Mouse (Mus musculus) liver, embryonic 14.5 days (tissue): ENCODE measurements around the gene Tmem104. TPM values are rescaled to one million over a fixed set of nuclear protein-coding genes. Genes with fewer than 3 reads are reported as not detected.

Experiments
- ATAC-seq: fragments of 200-750 bp; cut with Nextera tagmentation; 2 replicates; pipeline ENCODE4 v1.8.0; 2017; ENCODE audit warnings: moderate number of reproducible peaks, mild to moderate bottlenecking, moderate library complexity; ENCODE audit not compliant: insufficient read depth
- DNase-seq, 3 experiments: peaks; one replicate each; pipeline ENCODE4 v3.0.0-alpha.2; 2012 to 2013; ENCODE audit warnings: low read depth in 3 of 3, low spot score in 3 of 3
- H3K27ac ChIP-seq: fragments of 300-500 bp; sonication (generic); 2 replicates; pipeline ENCODE4 v1.5.1; 2014; ENCODE audit warnings: moderate library complexity, mild to moderate bottlenecking, control low read depth, inconsistent platforms
- H3K27me3 ChIP-seq: fragments of 300-500 bp; sonication (generic); 2 replicates; pipeline ENCODE4 v1.6.1; 2014; ENCODE audit warnings: mild to moderate bottlenecking, low read length, moderate library complexity; ENCODE audit not compliant: control insufficient read depth, insufficient read depth
- H3K36me3 ChIP-seq: fragments of 300-500 bp; sonication (generic); replicated peaks from 2 replicates; pipeline ENCODE4 v1.6.1; 2014; ENCODE audit warnings: low read depth; ENCODE audit not compliant: control insufficient read depth, insufficient read depth
- H3K4me1 ChIP-seq, 2 experiments: fragments of 200-500 bp in 1 of 2; fragments of 300-500 bp in 1 of 2; sonication (generic) in 1 of 2; replicated peaks; 2 replicates each; pipeline ENCODE4 v1.6.1; 2012 to 2014; ENCODE audit warnings: antibody characterized with exemption in 1 of 2, inconsistent platforms in 1 of 2, low read length in 1 of 2; ENCODE audit not compliant: control insufficient read depth in 2 of 2, insufficient read depth in 2 of 2
- H3K4me2 ChIP-seq: fragments of 300-500 bp; sonication (generic); 2 replicates; pipeline ENCODE4 v1.6.1; 2014; ENCODE audit warnings: low read depth, mild to moderate bottlenecking, control low read depth, moderate library complexity
- H3K4me3 ChIP-seq, 2 experiments: fragments of 200-500 bp in 1 of 2; fragments of 300-500 bp in 1 of 2; sonication (generic) in 1 of 2; 2 replicates each; pipeline ENCODE4 v1.5.1; 2012 to 2014; ENCODE audit warnings: low read depth in 2 of 2, low read length in 2 of 2, mild to moderate bottlenecking in 2 of 2, control low read depth in 1 of 2, inconsistent platforms in 1 of 2, moderate library complexity in 1 of 2; ENCODE audit not compliant: insufficient read depth in 1 of 2
- H3K9ac ChIP-seq: fragments of 300-500 bp; sonication (generic); replicated peaks from 2 replicates; pipeline ENCODE4 v1.6.1; 2014; ENCODE audit warnings: mild to moderate bottlenecking, control low read depth, moderate library complexity
- H3K9me3 ChIP-seq: fragments of 300-500 bp; sonication (generic); 2 replicates; pipeline ENCODE4 v1.6.1; 2016; ENCODE audit warnings: low read length, mixed read lengths; ENCODE audit not compliant: control insufficient read depth
- CTCF ChIP-seq: IDR thresholded peaks from 2 replicates; pipeline ENCODE4 v1.5.1; 2016; ENCODE audit warnings: antibody characterized with exemption, low read depth, control low read depth
- EP300 ChIP-seq: IDR thresholded peaks from 2 replicates; pipeline ENCODE4 v1.6.1; 2016; ENCODE audit warnings: antibody characterized with exemption, low read depth
- WGBS: fragments of 180-500 bp; shearing (Covaris S2); extraction: QIAGEN DNeasy Blood & Tissue Kit; methylation state at CpG from one replicate; pipeline ENCODE4 v1.1.7; 2014; ENCODE audit not compliant: insufficient replicate concordance; 5-methylcytosine and 5-hydroxymethylcytosine counted together
- polyA plus RNA-seq, 2 experiments: library from polyadenylated mRNA; depleted of rRNA in 1 of 2; stranded (reverse) in 1 of 2; unstranded in 1 of 2; fragments of >200 nt; fragmentation: Nextera tagmentation in 1 of 2; extraction: Ambion mirVana in 1 of 2; gene quantifications; 2 replicates each; pipeline versions ENCODE4 v1.2.1 to v1.2.3; 2012 to 2014

Gene Tmem104
- polyA plus RNA-seq, 2 experiments, result 1.7 to 4.0 TPM

GRCm38 (mm10) chr11:115157933-115158719 is 29.2 kb upstream of the Tmem104 start:
- H3K9me3 ChIP-seq, result no peaks in the 10 kb centered on the region
- no peaks in the 10 kb centered on the region for H3K36me3 ChIP-seq
- no peak overlapping the region for H3K4me3 ChIP-seq
- H3K9ac ChIP-seq, result no peak overlapping the region
- 8% methylated on average over 12 of the region's 12 CpGs for WGBS
- no peak for TF ChIP-seq CTCF
- H3K27me3 ChIP-seq, result no peaks in the 10 kb centered on the region
- H3K27ac ChIP-seq, result no peak overlapping the region
- peaks cover 12 to 16% of the 10 kb centered on the region in 2 experiments for H3K4me1 ChIP-seq
- DNase-seq (no peak), ATAC-seq (no peak)
- H3K4me2 ChIP-seq, result peak overlapping the region; percentile 6

- H3K4me2 ChIP-seq, result no peak overlapping the region
- 52% methylated on average over 11 of the region's 11 CpGs for WGBS
- H3K9ac ChIP-seq, result no peak overlapping the region
- no peaks in the 10 kb centered on the region for H3K9me3 ChIP-seq
- TF ChIP-seq EP300 (no peak), CTCF (peak; percentile 93)
- no peak overlapping the region for H3K27ac ChIP-seq
- no peak overlapping the region for H3K4me3 ChIP-seq
- peaks cover 12 to 22% of the 10 kb centered on the region in 2 experiments for H3K4me1 ChIP-seq
- DNase-seq, result no peak
- H3K36me3 ChIP-seq, result no peaks in the 10 kb centered on the region
- H3K27me3 ChIP-seq, result peaks cover 5% of the 10 kb centered on the region
- no peak for ATAC-seq
Observed at GRCm38 (mm10) chr11:115160016-115160797, 27.1 kb upstream of the Tmem104 start.

DNA sequence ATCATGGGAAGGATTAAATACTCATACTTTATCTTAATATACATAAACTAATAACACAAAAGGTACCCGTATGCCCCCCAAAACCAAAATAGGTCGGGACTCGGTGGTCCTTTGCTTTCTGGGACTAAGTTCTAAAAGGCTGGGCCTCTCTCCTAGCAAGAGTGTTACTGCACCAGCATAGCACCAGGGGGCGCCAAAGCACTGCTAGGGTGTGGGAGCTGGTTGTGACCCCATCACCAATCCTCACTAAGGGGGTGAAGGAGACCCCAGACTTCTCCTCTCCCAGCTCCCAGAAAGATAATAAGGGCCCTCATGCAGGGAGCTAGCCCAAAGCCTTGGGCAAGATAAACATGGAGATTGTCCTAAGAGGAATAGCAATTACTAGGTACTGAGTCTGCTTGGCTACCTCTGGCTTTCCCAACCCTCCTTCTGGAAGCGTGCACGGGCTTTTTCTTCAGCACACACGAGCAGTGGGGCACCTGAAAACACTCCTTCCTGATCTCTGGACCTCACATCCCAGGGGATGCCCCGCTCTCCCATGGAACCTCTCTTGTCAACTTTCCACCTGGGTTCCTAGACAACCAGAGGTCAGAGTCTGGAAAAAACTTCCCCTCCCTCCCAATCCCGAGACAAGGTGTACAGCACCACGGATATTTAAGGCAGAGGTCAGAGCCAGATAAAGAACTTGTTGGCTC is 26.3 kb upstream of the Tmem104 start:
- no peak overlapping the region for H3K27ac ChIP-seq
- peaks cover 5% of the 10 kb centered on the region for H3K27me3 ChIP-seq
- TF ChIP-seq EP300, result no peak
- TF ChIP-seq CTCF, result peak; percentile 94
- peak overlapping the region; percentile 18; the same call in 1 of the 2 replicates for H3K4me2 ChIP-seq
- ATAC-seq, result no peak
- H3K9ac ChIP-seq, result no peak overlapping the region
- no peaks in the 10 kb centered on the region for H3K9me3 ChIP-seq
- H3K4me1 ChIP-seq, result peaks cover 12 to 22% of the 10 kb centered on the region in 2 experiments
- 20% methylated on average over 10 of the region's 10 CpGs for WGBS
- no peaks in the 10 kb centered on the region for H3K36me3 ChIP-seq
- peak in 1 of 3 experiments; percentile 61 for DNase-seq
- no peak overlapping the region for H3K4me3 ChIP-seq

- H3K4me1 ChIP-seq, result peaks cover 12 to 22% of the 10 kb centered on the region in 2 experiments
- H3K36me3 ChIP-seq, result no peaks in the 10 kb centered on the region
- H3K9ac ChIP-seq, result no peak overlapping the region
- H3K27ac ChIP-seq, result no peak overlapping the region; the same call in 1 of the 2 replicates
- no peak overlapping the region for H3K4me3 ChIP-seq
- no peak for DNase-seq
- no peaks in the 10 kb centered on the region for H3K9me3 ChIP-seq
- peaks cover 5% of the 10 kb centered on the region for H3K27me3 ChIP-seq
- no peak for TF ChIP-seq CTCF
- no peak for TF ChIP-seq EP300
- 9% methylated on average over 9 of the region's 9 CpGs for WGBS
- peak overlapping the region; percentile 18; the same call in 1 of the 2 replicates for H3K4me2 ChIP-seq
- no peak for ATAC-seq
Observed at GRCm38 (mm10) chr11:115161578-115162204, 25.6 kb upstream of the Tmem104 start.
